Mouse (Mus musculus) liver, adult 2 months (tissue): ENCODE measurements at regions not wholly inside any gene's neighbourhood (a gene's known extent, or its start where the extent isn't known, plus 50 kb on each side); places are given as distances from the start of the nearest gene placed in this dataset.
A peak's percentile ranks its signal among the peaks of the same experiment; 100 is the strongest.

Experiments
- DNase-seq: peaks from one replicate; pipeline ENCODE4 v3.0.0-alpha.2; 2011; ENCODE audit warnings: low read depth, low spot score; ENCODE audit errors: extremely low read depth
- H3K27ac ChIP-seq: fragments of 200-500 bp; replicated peaks from 2 replicates; pipeline ENCODE4 v1.5.1; 2012; ENCODE audit warnings: low read depth, mild to moderate bottlenecking, control low read depth, inconsistent platforms, low read length; ENCODE audit not compliant: insufficient read depth
- H3K27me3 ChIP-seq: fragments of 200-500 bp; 2 replicates; pipeline ENCODE4 v1.6.1; 2012; ENCODE audit warnings: mild to moderate bottlenecking, moderate library complexity, low read length, inconsistent platforms; ENCODE audit not compliant: control insufficient read depth, insufficient read depth
- H3K36me3 ChIP-seq: fragments of 200-500 bp; 2 replicates; pipeline ENCODE4 v1.6.1; 2012; ENCODE audit warnings: low read length, inconsistent platforms; ENCODE audit not compliant: control insufficient read depth, insufficient read depth
- H3K4me1 ChIP-seq: fragments of 200-500 bp; 2 replicates; pipeline ENCODE4 v1.6.1; 2011; ENCODE audit warnings: low read length; ENCODE audit not compliant: control insufficient read depth, insufficient read depth
- H3K4me3 ChIP-seq: fragments of 200-500 bp; 2 replicates; pipeline ENCODE4 v1.5.1; 2011; ENCODE audit warnings: low read depth, mild to moderate bottlenecking, control low read depth, low read length, moderate library complexity; ENCODE audit not compliant: insufficient read depth
- H3K79me2 ChIP-seq: fragments of 200-500 bp; 2 replicates; pipeline ENCODE4 v1.6.1; 2012; ENCODE audit warnings: inconsistent platforms, mild to moderate bottlenecking, low read length, moderate library complexity; ENCODE audit not compliant: control insufficient read depth, insufficient read depth
- H3K9ac ChIP-seq: fragments of 200-500 bp; 2 replicates; pipeline ENCODE4 v1.6.1; 2012; ENCODE audit warnings: low read depth, mild to moderate bottlenecking, control low read depth, inconsistent platforms, low read length
- CTCF ChIP-seq: fragments of 200-500 bp; IDR thresholded peaks from 2 replicates; pipeline ENCODE4 v1.5.1; 2011; ENCODE audit warnings: low read depth, low read length, control low read depth
- POLR2A ChIP-seq: fragments of 200-500 bp; IDR thresholded peaks from 2 replicates; pipeline ENCODE4 v1.6.1; 2011; ENCODE audit warnings: low read length, control low read depth; ENCODE audit not compliant: insufficient read depth; ENCODE audit errors: extremely low read depth
- WGBS: fragments of 180-500 bp; shearing (Covaris S2); methylation state at CpG from one replicate; pipeline ENCODE4 v1.1.7; 2018; 5-methylcytosine and 5-hydroxymethylcytosine counted together

GRCm38 (mm10) chr3:50999745-51000144, 224.5 kb upstream of the Noct start:
- Histone ChIP-seq H3K36me3 (no peaks in the 10 kb centered on the region), H3K9ac (no peak overlapping the region), H3K27ac (no peak overlapping the region), H3K79me2 (no peaks in the 10 kb centered on the region), H3K27me3 (peaks cover 6% of the 10 kb centered on the region; the same call in 1 of the 2 replicates), H3K4me3 (no peak overlapping the region), H3K4me1 (no peaks in the 10 kb centered on the region; the same call in 1 of the 2 replicates)
- peak; percentile 32 for DNase-seq
- TF ChIP-seq CTCF (no peak), POLR2A (no peak)
- WGBS: 34% methylated on average over 3 of the region's 3 CpGs

- Histone ChIP-seq H3K9ac (no peak overlapping the region), H3K4me1 (no peaks in the 10 kb centered on the region; the same call in 1 of the 2 replicates), H3K27ac (no peak overlapping the region), H3K36me3 (no peaks in the 10 kb centered on the region), H3K4me3 (no peak overlapping the region), H3K27me3 (peaks cover 6% of the 10 kb centered on the region; the same call in 1 of the 2 replicates), H3K79me2 (no peaks in the 10 kb centered on the region)
- TF ChIP-seq CTCF (no peak), POLR2A (no peak)
- 91% methylated on average over 7 of the region's 7 CpGs for WGBS
- no peak for DNase-seq
Measured at GRCm38 (mm10) chr3:51000938-51001337, 223.3 kb upstream of the Noct start.

- no peak for DNase-seq
- WGBS: 82% methylated on average over 6 of the region's 6 CpGs
Measured at GRCm38 (mm10) chr3:51002662-51003061, 221.6 kb upstream of the Noct start.

GRCm38 (mm10) chr3:51003506-51004170, 220.6 kb upstream of the Noct start:
- H3K27me3 ChIP-seq: peaks cover 6% of the 10 kb centered on the region; the same call in 1 of the 2 replicates
- H3K36me3 ChIP-seq: no peaks in the 10 kb centered on the region
- no peak overlapping the region for H3K4me3 ChIP-seq
- H3K9ac ChIP-seq: no peak overlapping the region
- no peak overlapping the region for H3K27ac ChIP-seq
- no peaks in the 10 kb centered on the region; the same call in 1 of the 2 replicates for H3K4me1 ChIP-seq
- no peaks in the 10 kb centered on the region for H3K79me2 ChIP-seq
- 86% methylated on average over 8 of the region's 8 CpGs for WGBS
- no peak for TF ChIP-seq POLR2A
- no peak for TF ChIP-seq CTCF
- no peak for DNase-seq

More at GRCm38 (mm10) chr3:51002662-51003061, 221.6 kb upstream of the Noct start:
- Histone ChIP-seq H3K4me3 (no peak overlapping the region), H3K9ac (no peak overlapping the region), H3K79me2 (no peaks in the 10 kb centered on the region), H3K27me3 (peaks cover 6% of the 10 kb centered on the region; the same call in 1 of the 2 replicates), H3K36me3 (no peaks in the 10 kb centered on the region), H3K4me1 (no peaks in the 10 kb centered on the region; the same call in 1 of the 2 replicates), H3K27ac (no peak overlapping the region)
- no peak for TF ChIP-seq POLR2A
- TF ChIP-seq CTCF: no peak

GRCm38 (mm10) chr3:51004216-51004615, 220.0 kb upstream of the Noct start:
- Histone ChIP-seq H3K4me1 (no peaks in the 10 kb centered on the region; the same call in 1 of the 2 replicates), H3K36me3 (no peaks in the 10 kb centered on the region), H3K79me2 (no peaks in the 10 kb centered on the region), H3K27ac (no peak overlapping the region), H3K9ac (no peak overlapping the region), H3K27me3 (peaks cover 6% of the 10 kb centered on the region; the same call in 1 of the 2 replicates), H3K4me3 (no peak overlapping the region)
- 88% methylated on average over 1 of the region's 1 CpGs for WGBS
- TF ChIP-seq CTCF (no peak), POLR2A (no peak)
- DNase-seq: no peak

GRCm38 (mm10) chr3:51009098-51009497, 215.1 kb upstream of the Noct start:
- 94% methylated on average over 5 of the region's 5 CpGs for WGBS
- TF ChIP-seq POLR2A: no peak
- TF ChIP-seq CTCF: no peak
- Histone ChIP-seq H3K27ac (no peak overlapping the region), H3K79me2 (no peaks in the 10 kb centered on the region), H3K36me3 (no peaks in the 10 kb centered on the region), H3K4me1 (no peaks in the 10 kb centered on the region), H3K4me3 (no peak overlapping the region), H3K27me3 (no peaks in the 10 kb centered on the region), H3K9ac (no peak overlapping the region)
- no peak for DNase-seq
